Mouse (Mus musculus) heart, embryonic 11.5 days (tissue): ENCODE data around the gene Adar. TPM values are rescaled to one million over a fixed set of nuclear protein-coding genes. Genes with fewer than 3 reads are reported as not detected.

Experiments used
- polyA plus RNA-seq: library from polyadenylated mRNA; unstranded; fragments of >200 nt; fragmentation: Nextera tagmentation; extraction: Ambion mirVana; gene quantifications from 2 replicates; pipeline ENCODE4 v1.2.1, GENCODE M21; 2014

Adar gene
- polyA plus RNA-seq, 1 experiment from 2014 or later = 6.6 TPM

Other genes with a start within 250 kb of the Adar start
- gene Kcnn3, start 194.9 kb upstream of the Adar start, polyA plus RNA-seq = 0.73 and 0.99 TPM in 2 replicates
- 0.24 and 0.27 TPM in 2 replicates for gene Chrnb2, start 49.6 kb downstream of the Adar start, polyA plus RNA-seq
- 14.4 TPM in 2 replicates for gene Ube2q1, start 58.6 kb downstream of the Adar start, polyA plus RNA-seq
- 6.7 and 6.9 TPM in 2 replicates for gene She, start 116.3 kb downstream of the Adar start, polyA plus RNA-seq
- gene Il6ra, start 198.2 kb downstream of the Adar start, polyA plus RNA-seq = 0.08 and 0.23 TPM in 2 replicates
- 11.2 and 13.8 TPM in 2 replicates for gene Atp8b2, start 248.5 kb downstream of the Adar start, polyA plus RNA-seq